Mouse (Mus musculus) bone marrow macrophage, adult 2 months (primary cell): ENCODE measurements around the gene Zfp747.

Experiments used
- CTCF ChIP-seq: IDR thresholded peaks from 2 replicates; pipeline ENCODE4 v1.5.1; 2012; ENCODE audit warnings: low read depth, mild to moderate bottlenecking, low read length, moderate library complexity
- POLR2A ChIP-seq: IDR thresholded peaks from 2 replicates; pipeline ENCODE4 v1.6.1; 2012; ENCODE audit warnings: mild to moderate bottlenecking, low read depth, low read length, borderline replicate concordance

DNA sequence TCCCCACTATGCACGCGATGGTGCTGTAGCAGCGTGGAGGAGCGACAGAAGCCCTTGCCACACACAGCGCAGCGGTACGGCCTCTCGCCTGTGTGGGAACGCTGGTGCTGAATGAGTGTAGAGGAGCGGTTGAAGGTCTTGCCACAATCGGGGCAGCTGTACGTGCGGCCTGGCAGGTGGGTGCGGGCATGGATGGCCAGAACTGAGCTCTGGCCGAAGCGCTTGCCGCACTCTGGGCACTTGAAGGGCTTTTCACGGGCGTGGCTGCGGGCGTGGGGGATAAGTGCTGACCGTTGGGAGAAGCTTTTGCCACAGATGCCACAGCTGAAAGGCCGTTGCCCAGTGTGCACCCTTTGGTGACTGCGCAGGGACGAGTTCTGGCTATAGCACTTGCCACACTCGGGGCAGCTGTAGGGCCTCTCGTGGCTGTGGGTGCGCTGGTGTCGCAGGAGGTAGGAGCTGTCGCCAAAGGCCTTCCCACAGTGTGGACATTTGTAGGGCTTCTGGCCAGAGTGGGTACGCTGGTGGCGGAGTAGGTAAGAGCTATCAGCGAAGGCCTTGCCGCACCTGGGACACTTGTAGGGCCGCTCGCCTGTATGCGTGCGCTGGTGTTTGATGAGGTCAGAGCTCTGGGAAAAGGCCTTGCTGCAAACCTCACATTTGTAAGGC, 32.4 kb downstream of the Zfp747 start:
- TF ChIP-seq POLR2A (no peak), CTCF (no peak)
